ENCODE assay signal across 18 mouse cellular contexts in genomic region chr2:174015283-174015682, GRCm38 (mm10).
DNase-seq lines count a peak whose midpoint lies in the region; ATAC-seq and TF ChIP-seq lines count a peak whose summit lies in the region.
"Had no signal": no experiment of that assay in that cellular context is flagged by ENCODE, and none has a peak within 500 bp of the region (broad histone marks: within the 10 kb centered on the region; RNA-seq: fewer than 3 reads in every experiment).

No protein-coding gene starts in this region.

- WGBS in intestine, embryonic 14.5 days = 27% methylated on average over 14 of the region's 14 CpGs
- 43% methylated on average over 14 of the region's 14 CpGs for WGBS in intestine, postnatal 0 days
- WGBS in hindbrain, embryonic 15.5 days = 43% methylated on average over 14 of the region's 14 CpGs
- 53% methylated on average over 14 of the region's 14 CpGs for WGBS in midbrain, embryonic 14.5 days

- peaks cover 14% of the 10 kb centered on the region for H3K4me1 ChIP-seq in intestine, embryonic 14.5 days (replicated peaks; ENCODE audit: control insufficient read depth, insufficient read depth, low read length)
- H3K4me1 ChIP-seq in intestine, postnatal 0 days (replicated peaks; ENCODE audit: control insufficient read depth, insufficient read depth, low read length) = peaks cover 14% of the 10 kb centered on the region
- H3K4me1 ChIP-seq in hindbrain, embryonic 15.5 days (replicated peaks) = no peaks in the 10 kb centered on the region
- H3K4me1 ChIP-seq in midbrain, embryonic 14.5 days (ENCODE audit: control insufficient read depth, insufficient read depth, low read length) = no peaks in the 10 kb centered on the region

- DNase-seq in intestine, embryonic 14.5 days (ENCODE audit: low spot score) = peak; percentile 50
- DNase-seq in testis, postnatal 10 days (ENCODE audit: low spot score) = peak; percentile 36
- no peak for DNase-seq in testis, postnatal 14 days (ENCODE audit: low spot score)
- no peak for DNase-seq in midbrain, embryonic 14.5 days
- DNase-seq in MN1 (ENCODE audit: low spot score) = no peak
- no peak for DNase-seq in thymus, postnatal 10 days (ENCODE audit: low spot score in 2 of 2)
- DNase-seq: adrenal gland, postnatal 14 days; cerebellum, adult 2 months; forebrain, postnatal 0 days; gastrocnemius, postnatal 14 days; heart, postnatal 4 days; lung, postnatal 10 days; thymus, postnatal 14 days had no signal

- no peaks in the 10 kb centered on the region for H3K9me3 ChIP-seq in intestine, embryonic 14.5 days (ENCODE audit: control insufficient read depth, low read length)
- no peaks in the 10 kb centered on the region for H3K9me3 ChIP-seq in intestine, postnatal 0 days (ENCODE audit: control insufficient read depth)
- no peaks in the 10 kb centered on the region for H3K9me3 ChIP-seq in hindbrain, embryonic 15.5 days
- no peaks in the 10 kb centered on the region for H3K9me3 ChIP-seq in midbrain, embryonic 14.5 days (ENCODE audit: control insufficient read depth, low read length)
- H3K9me3 ChIP-seq: heart, embryonic 13.5 days; kidney, embryonic 15.5 days; liver, embryonic 15.5 days had no signal

- TF ChIP-seq CTCF in intestine, postnatal 0 days (IDR thresholded peaks at IDR 0.05; ENCODE audit: low read depth) = no peak

- H3K27ac ChIP-seq in intestine, embryonic 14.5 days (ENCODE audit: low read depth) = no peak overlapping the region
- H3K27ac ChIP-seq in intestine, postnatal 0 days (ENCODE audit: low read depth, low read length) = no peak overlapping the region
- H3K27ac ChIP-seq in hindbrain, embryonic 15.5 days (replicated peaks) = no peak overlapping the region
- H3K27ac ChIP-seq in midbrain, embryonic 14.5 days (replicated peaks; ENCODE audit: low read depth, low read length) = no peak overlapping the region
- H3K27ac ChIP-seq: heart, embryonic 13.5 days; kidney, embryonic 15.5 days; liver, embryonic 15.5 days had no signal

- no peak overlapping the region for H3K4me2 ChIP-seq in intestine, embryonic 14.5 days (ENCODE audit: low read length)
- no peak overlapping the region for H3K4me2 ChIP-seq in intestine, postnatal 0 days (replicated peaks; ENCODE audit: low read depth)
- no peak overlapping the region for H3K4me2 ChIP-seq in hindbrain, embryonic 15.5 days
- H3K4me2 ChIP-seq in midbrain, embryonic 14.5 days (ENCODE audit: low read length) = no peak overlapping the region
- H3K4me2 ChIP-seq: heart, embryonic 13.5 days; kidney, embryonic 15.5 days; liver, embryonic 15.5 days had no signal

- no peak overlapping the region for H3K9ac ChIP-seq in intestine, embryonic 14.5 days (ENCODE audit: low read length)
- H3K9ac ChIP-seq in intestine, postnatal 0 days (ENCODE audit: low read depth, low read length) = no peak overlapping the region
- no peak overlapping the region for H3K9ac ChIP-seq in hindbrain, embryonic 15.5 days
- no peak overlapping the region for H3K9ac ChIP-seq in midbrain, embryonic 14.5 days (replicated peaks; ENCODE audit: low read length)
- H3K9ac ChIP-seq: forebrain, postnatal 0 days; heart, embryonic 13.5 days; kidney, embryonic 15.5 days; liver, embryonic 15.5 days had no signal

- H3K27me3 ChIP-seq in intestine, embryonic 14.5 days (replicated peaks; ENCODE audit: control insufficient read depth, insufficient read depth, low read length) = no peaks in the 10 kb centered on the region
- H3K27me3 ChIP-seq in intestine, postnatal 0 days (replicated peaks; ENCODE audit: control insufficient read depth, insufficient read depth, low read length) = no peaks in the 10 kb centered on the region
- no peaks in the 10 kb centered on the region for H3K27me3 ChIP-seq in hindbrain, embryonic 15.5 days
- no peaks in the 10 kb centered on the region for H3K27me3 ChIP-seq in midbrain, embryonic 14.5 days (ENCODE audit: control insufficient read depth, insufficient read depth, low read length)
- H3K27me3 ChIP-seq: heart, embryonic 13.5 days; liver, embryonic 15.5 days had no signal

- no peaks in the 10 kb centered on the region for H3K36me3 ChIP-seq in intestine, embryonic 14.5 days (ENCODE audit: control insufficient read depth, insufficient read depth, low read length)
- no peaks in the 10 kb centered on the region for H3K36me3 ChIP-seq in intestine, postnatal 0 days (ENCODE audit: control insufficient read depth, insufficient read depth)
- H3K36me3 ChIP-seq in hindbrain, embryonic 15.5 days = no peaks in the 10 kb centered on the region
- no peaks in the 10 kb centered on the region for H3K36me3 ChIP-seq in midbrain, embryonic 14.5 days (ENCODE audit: control insufficient read depth, insufficient read depth, low read length)
- H3K36me3 ChIP-seq: heart, embryonic 13.5 days; kidney, embryonic 15.5 days; liver, embryonic 15.5 days had no signal

- no peak overlapping the region for H3K4me3 ChIP-seq in intestine, embryonic 14.5 days (ENCODE audit: low read depth, low read length)
- H3K4me3 ChIP-seq in intestine, postnatal 0 days (ENCODE audit: low read depth, low read length) = no peak overlapping the region
- H3K4me3 ChIP-seq in hindbrain, embryonic 15.5 days = no peak overlapping the region
- H3K4me3 ChIP-seq in midbrain, embryonic 14.5 days (replicated peaks; ENCODE audit: low read depth, low read length) = no peak overlapping the region
- H3K4me3 ChIP-seq: heart, embryonic 13.5 days; kidney, embryonic 15.5 days; liver, embryonic 15.5 days had no signal

- ATAC-seq in intestine, embryonic 14.5 days (replicated peaks; ENCODE audit: low FRiP score, low TSS enrichment, low read depth) = no peak
- ATAC-seq in intestine, postnatal 0 days = no peak
- 0 out of 2 replicates have a peak, but pooled peaks have one; percentile 23 for ATAC-seq in hindbrain, embryonic 15.5 days (ENCODE audit: low FRiP score, low read depth)
- ATAC-seq in midbrain, embryonic 14.5 days (ENCODE audit: low FRiP score, low TSS enrichment) = peak; percentile 27; the same call in 1 of the 2 replicates
- ATAC-seq: forebrain, postnatal 0 days had no signal

Comparison
In these comparisons a context has a peak if more than half of its experiments do, and no peak if none do; other contexts are left out.
1. DNase-seq: peak in intestine, embryonic 14.5 days (single experiment) and testis, postnatal 10 days (single experiment); none in testis, postnatal 14 days (single experiment), midbrain, embryonic 14.5 days (single experiment), MN1 (single experiment) and thymus, postnatal 10 days (0 of 2).
2. ATAC-seq: peak in hindbrain, embryonic 15.5 days (single experiment) and midbrain, embryonic 14.5 days (single experiment); none in intestine, embryonic 14.5 days (single experiment) and intestine, postnatal 0 days (single experiment).